Mouse (Mus musculus): Measurements from ENCODE around the gene Tbl1x. TPM values are rescaled to one million over a fixed set of nuclear protein-coding genes. Genes with fewer than 3 reads are reported as not detected.

Tbl1x gene
- 25.7 and 27.0 TPM in 2 replicates for total RNA-seq (2012; rRNA removed)
- total RNA-seq (2014; rRNA removed), result 20.8 and 22.0 TPM in 2 replicates
- 58.5 and 65.2 TPM in 2 replicates for polyA plus RNA-seq (2012; ENCODE audit: insufficient read length, low read depth)

DNA sequence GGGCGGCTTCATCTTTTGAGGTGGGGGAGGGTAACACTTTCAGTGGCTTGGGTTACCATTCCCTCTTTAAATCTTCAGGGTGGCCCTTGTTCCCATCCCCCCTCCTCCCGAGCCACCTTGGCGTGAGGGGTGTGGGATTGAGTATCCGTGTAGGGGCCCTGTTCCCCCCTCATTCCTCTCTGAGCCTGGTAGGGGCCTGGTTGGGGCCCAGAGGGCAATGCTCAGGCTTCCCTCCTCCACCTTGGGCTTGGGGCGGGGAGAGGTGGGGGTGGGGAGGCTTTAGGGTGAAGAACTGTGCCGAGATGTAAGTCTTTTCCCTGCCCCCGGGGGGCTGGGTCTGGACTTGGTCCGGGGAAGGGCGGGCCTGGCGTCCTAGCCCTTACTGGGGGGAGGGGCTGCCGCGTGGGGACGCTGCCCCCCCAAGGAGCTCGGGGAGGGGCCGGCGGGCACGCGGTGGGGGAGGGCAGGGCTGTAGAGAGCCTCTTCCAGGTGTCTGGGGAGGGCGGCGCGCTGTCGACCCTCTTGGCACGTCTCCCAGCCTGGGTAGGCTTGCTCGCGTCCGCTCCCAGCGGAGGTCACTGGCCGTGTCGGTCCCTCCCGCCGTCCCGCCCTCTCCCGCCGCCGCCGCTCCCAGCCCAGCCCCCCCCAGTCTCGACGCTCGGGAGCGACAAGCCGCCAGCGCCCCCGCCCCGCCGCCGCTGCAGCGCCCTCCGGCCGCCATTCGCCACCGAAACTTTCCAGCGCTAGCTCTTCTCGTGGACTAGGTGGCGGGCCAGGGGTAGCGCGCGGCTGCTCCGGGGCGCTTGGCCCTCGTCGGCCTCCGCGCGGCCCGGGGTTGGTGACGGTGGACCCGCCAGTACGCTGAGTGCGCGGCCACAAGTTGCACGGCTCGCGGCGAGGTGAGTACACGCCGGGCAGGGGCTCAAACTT is at the start of gene Tbl1x:
Gene Tbl1x (plus strand): TSS at position 643 of the 930 bp plus-strand sequence.
- Histone ChIP-seq H3K4me1 (ENCODE audit: control insufficient read depth in 1 of 2, insufficient read depth in 2 of 2) (peaks cover 0 to 8% of the 10 kb centered on the region in 2 experiments; a peak in 1 of 4 replicates), H3K79me2 (replicated peaks; ENCODE audit: control insufficient read depth, extremely low read depth, insufficient read depth, poor library complexity, severe bottlenecking) (peaks cover 33% of the 10 kb centered on the region), H3K4me3 (replicated peaks in 1 of 3; ENCODE audit: low read depth in 2 of 3, low read length in 2 of 3, poor library complexity in 1 of 3) (peak within 1 kb of the TSS; percentile 44 to 92 (median 64)), H3K36me3 (replicated peaks in 1 of 2; ENCODE audit: control insufficient read depth in 1 of 2, insufficient read depth in 1 of 2, low read length in 1 of 2) (no peaks in the 10 kb centered on the region), H3K9ac (ENCODE audit: insufficient read depth, low read depth) (peak within 1 kb of the TSS; percentile 92), H3K27me3 (replicated peaks) (no peaks in the 10 kb centered on the region), H3K4me2 (ENCODE audit: insufficient read depth, low read depth, poor library complexity, severe bottlenecking) (peak within 1 kb of the TSS; percentile 73), H3K9me3 (replicated peaks; ENCODE audit: low read length) (no peaks in the 10 kb centered on the region), H3K27ac (ENCODE audit: insufficient read depth, low read depth) (peak within 1 kb of the TSS; percentile 95)
- no peak for TF ChIP-seq CHD1 (IDR thresholded peaks at IDR 0.05; ENCODE audit: low read depth, low read length)
- TF ChIP-seq MAX (IDR thresholded peaks at IDR 0.05; ENCODE audit: low read length), result peak; percentile 21; the same call in 1 of the 2 replicates
- 0 out of 2 replicates have a peak, but pooled peaks have one; percentile 12 for TF ChIP-seq NRF1 (IDR thresholded peaks at IDR 0.05; ENCODE audit: low read depth, low read length)
- no peak for TF ChIP-seq MYC (IDR thresholded peaks at IDR 0.05; ENCODE audit: low read depth, low read length)
- peak; percentile 86 for TF ChIP-seq CHD2 (IDR thresholded peaks at IDR 0.05; ENCODE audit: low read length)
- no peak for TF ChIP-seq ZMIZ1 (IDR thresholded peaks at IDR 0.05; ENCODE audit: low read depth, low read length)
- peak; percentile 49; the same call in 1 of the 2 replicates for TF ChIP-seq BHLHE40 (IDR thresholded peaks at IDR 0.05; ENCODE audit: low read depth, low read length)
- TF ChIP-seq MAZ (IDR thresholded peaks at IDR 0.05; ENCODE audit: low read depth, low read length), result peak; percentile 89; the same call in 1 of the 2 replicates
- TF ChIP-seq SIN3A (IDR thresholded peaks at IDR 0.05; ENCODE audit: low read length), result peak; percentile 24; the same call in 1 of the 2 replicates
- peak; percentile 15; the same call in 1 of the 2 replicates for TF ChIP-seq ETS1 (conservative IDR thresholded peaks at IDR 0.05; ENCODE audit: low read depth, low read length)
- TF ChIP-seq ZC3H11A (IDR thresholded peaks at IDR 0.05; ENCODE audit: low read depth, low read length), result no peak
- in situ Hi-C loops (cut with MboI; ENCODE audit: low pct_ligation_motif_present, low pct_unique_long_range_greater_than_20kb, low sequenced_read_pairs), result loop anchor here (25.0 kb wide), 1 partner anchor 127 kb away; no protein-coding TSS in a partner anchor
- dilution Hi-C loops (cut with MboI; ENCODE audit: extremely low pct_ligation_motif_present, extremely low pct_unique_long_range_greater_than_20kb, low sequenced_read_pairs), result no loop called here
- DNase-seq (ENCODE audit: extremely low read depth), result peak; percentile 85

DNA sequence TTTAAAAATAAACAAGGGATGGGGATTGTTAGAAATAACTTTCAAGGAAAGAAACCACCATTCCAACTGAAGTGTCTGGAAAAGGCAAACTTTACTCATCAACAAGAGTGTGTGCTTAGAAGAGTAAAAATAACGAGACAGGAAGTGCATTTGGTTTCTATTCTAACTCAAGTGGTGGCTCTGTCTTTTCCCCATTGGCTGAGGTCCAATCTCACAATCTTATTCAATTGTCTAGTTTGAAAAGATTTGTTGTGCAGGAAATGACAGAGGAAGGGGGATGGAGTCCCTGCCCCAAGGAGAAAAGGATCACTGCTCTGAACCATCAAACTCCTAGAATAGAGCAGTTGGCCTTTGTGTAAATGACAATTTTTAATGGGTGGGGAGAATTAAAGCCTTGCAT is 41.6 kb upstream of the Tbl1x start:
- no peaks in the 10 kb centered on the region; a peak in 1 of 4 replicates for H3K4me1 ChIP-seq (ENCODE audit: control insufficient read depth in 1 of 2, insufficient read depth in 2 of 2)
- H3K27ac ChIP-seq (ENCODE audit: insufficient read depth, low read depth), result no peak overlapping the region

More for the DNA sequence above, 41.6 kb upstream of the Tbl1x start:
- dilution Hi-C loops (cut with MboI; ENCODE audit: extremely low pct_ligation_motif_present, extremely low pct_unique_long_range_greater_than_20kb, low sequenced_read_pairs) (no loop called here), in situ Hi-C loops (cut with MboI; ENCODE audit: low pct_ligation_motif_present, low pct_unique_long_range_greater_than_20kb, low sequenced_read_pairs) (no loop called here)
- H3K9ac ChIP-seq (ENCODE audit: insufficient read depth, low read depth), result no peak overlapping the region
- H3K4me3 ChIP-seq (replicated peaks in 1 of 3; ENCODE audit: low read depth in 2 of 3, low read length in 2 of 3, poor library complexity in 1 of 3), result no peak overlapping the region
- no peaks in the 10 kb centered on the region for H3K79me2 ChIP-seq (replicated peaks; ENCODE audit: control insufficient read depth, extremely low read depth, insufficient read depth, poor library complexity, severe bottlenecking)
- H3K9me3 ChIP-seq (replicated peaks; ENCODE audit: low read length), result no peaks in the 10 kb centered on the region
- no peak overlapping the region for H3K4me2 ChIP-seq (ENCODE audit: insufficient read depth, low read depth, poor library complexity, severe bottlenecking)
- no peaks in the 10 kb centered on the region for H3K36me3 ChIP-seq (replicated peaks in 1 of 2; ENCODE audit: control insufficient read depth in 1 of 2, insufficient read depth in 1 of 2, low read length in 1 of 2)
- TF ChIP-seq MXI1 (IDR thresholded peaks at IDR 0.05; ENCODE audit: low read depth, low read length), result no peak
- no peak for TF ChIP-seq EP300 (IDR thresholded peaks at IDR 0.05; ENCODE audit: low read length)
- TF ChIP-seq ETS1 (conservative IDR thresholded peaks at IDR 0.05; ENCODE audit: low read depth, low read length), result no peak
- no peak for TF ChIP-seq BHLHE40 (IDR thresholded peaks at IDR 0.05; ENCODE audit: low read depth, low read length)
- TF ChIP-seq MAFK (IDR thresholded peaks at IDR 0.05; ENCODE audit: insufficient replicate concordance, low read length), result no peak
- no peak for TF ChIP-seq ZC3H11A (IDR thresholded peaks at IDR 0.05; ENCODE audit: low read depth, low read length)
- TF ChIP-seq HCFC1 (IDR thresholded peaks at IDR 0.05; ENCODE audit: low read depth, low read length), result no peak
- TF ChIP-seq MAX (IDR thresholded peaks at IDR 0.05; ENCODE audit: low read length), result no peak
- no peak for DNase-seq (ENCODE audit: extremely low read depth)
- no peaks in the 10 kb centered on the region for H3K27me3 ChIP-seq (replicated peaks)
